Mouse (Mus musculus): ENCODE measurements around the gene Lrsam1. TPM values are rescaled to one million over a fixed set of nuclear protein-coding genes. Genes with fewer than 3 reads are reported as not detected.

Lrsam1 gene
- total and polyA plus RNA-seq, 2 experiments from 2014 or later, result 5.4 to 12.0 TPM

GRCm38 (mm10) chr2:32928947-32929829 lies 32.2 kb downstream of the Lrsam1 start:
- no peaks in the 10 kb centered on the region for H3K4me1 ChIP-seq (ENCODE audit: control insufficient read depth, insufficient read depth)
- ATAC-seq (ENCODE audit: insufficient read depth, low read depth), result no peak
- H3K36me3 ChIP-seq (replicated peaks; ENCODE audit: control insufficient read depth, insufficient read depth, low read length), result peaks cover 41% of the 10 kb centered on the region
- TF ChIP-seq CTCF (IDR thresholded peaks at IDR 0.05; ENCODE audit: low read depth), result no peak
- TF ChIP-seq EP300 (IDR thresholded peaks at IDR 0.05; ENCODE audit: low read depth), result no peak
- no peak overlapping the region for H3K9ac ChIP-seq (replicated peaks; ENCODE audit: low read depth, low read length)
- H3K27me3 ChIP-seq (ENCODE audit: control insufficient read depth, insufficient read depth, low read length), result no peaks in the 10 kb centered on the region
- no peak overlapping the region for H3K4me2 ChIP-seq (ENCODE audit: low read depth, low read length)
- no peak overlapping the region for H3K27ac ChIP-seq (ENCODE audit: low read depth)
- H3K4me3 ChIP-seq (ENCODE audit: low read depth, low read length), result no peak overlapping the region
- H3K9me3 ChIP-seq (replicated peaks; ENCODE audit: control insufficient read depth, low read length), result no peaks in the 10 kb centered on the region
- no peak for DNase-seq (ENCODE audit: low spot score)
- 86% methylated on average over 19 of the region's 19 CpGs for WGBS

GRCm38 (mm10) chr2:32928235-32928946 lies 33.0 kb downstream of the Lrsam1 start:
- 25% methylated on average over 10 of the region's 10 CpGs for WGBS
- H3K4me2 ChIP-seq (ENCODE audit: low read depth, low read length), result no peak overlapping the region
- DNase-seq (ENCODE audit: low spot score), result peak; percentile 74
- H3K36me3 ChIP-seq (replicated peaks; ENCODE audit: control insufficient read depth, insufficient read depth, low read length), result peaks cover 45% of the 10 kb centered on the region
- no peak overlapping the region for H3K4me3 ChIP-seq (ENCODE audit: low read depth, low read length)
- no peaks in the 10 kb centered on the region for H3K9me3 ChIP-seq (replicated peaks; ENCODE audit: control insufficient read depth, low read length)
- H3K27ac ChIP-seq (ENCODE audit: low read depth), result no peak overlapping the region
- no peak overlapping the region for H3K9ac ChIP-seq (replicated peaks; ENCODE audit: low read depth, low read length)
- no peaks in the 10 kb centered on the region for H3K4me1 ChIP-seq (ENCODE audit: control insufficient read depth, insufficient read depth)
- TF ChIP-seq CTCF (IDR thresholded peaks at IDR 0.05; ENCODE audit: low read depth), result peak; percentile 97
- TF ChIP-seq EP300 (IDR thresholded peaks at IDR 0.05; ENCODE audit: low read depth), result no peak
- peak; percentile 73 for ATAC-seq (ENCODE audit: insufficient read depth, low read depth)
- H3K27me3 ChIP-seq (ENCODE audit: control insufficient read depth, insufficient read depth, low read length), result no peaks in the 10 kb centered on the region

GRCm38 (mm10) chr2:32927624-32928234 lies 33.7 kb downstream of the Lrsam1 start:
- H3K9me3 ChIP-seq (replicated peaks; ENCODE audit: control insufficient read depth, low read length), result no peaks in the 10 kb centered on the region
- H3K4me3 ChIP-seq (ENCODE audit: low read depth, low read length), result no peak overlapping the region
- no peak for TF ChIP-seq EP300 (IDR thresholded peaks at IDR 0.05; ENCODE audit: low read depth)
- no peak for TF ChIP-seq CTCF (IDR thresholded peaks at IDR 0.05; ENCODE audit: low read depth)
- H3K4me2 ChIP-seq (ENCODE audit: low read depth, low read length), result no peak overlapping the region
- no peak for DNase-seq (ENCODE audit: low spot score)
- 74% methylated on average over 15 of the region's 15 CpGs for WGBS
- no peak for ATAC-seq (ENCODE audit: insufficient read depth, low read depth)
- H3K27ac ChIP-seq (ENCODE audit: low read depth), result 0 out of 2 replicates have a peak overlapping the region, but pooled peaks have one; percentile 35
- no peaks in the 10 kb centered on the region for H3K27me3 ChIP-seq (ENCODE audit: control insufficient read depth, insufficient read depth, low read length)
- H3K36me3 ChIP-seq (replicated peaks; ENCODE audit: control insufficient read depth, insufficient read depth, low read length), result peaks cover 46% of the 10 kb centered on the region
- no peak overlapping the region; the same call in 1 of the 2 replicates for H3K9ac ChIP-seq (replicated peaks; ENCODE audit: low read depth, low read length)
- no peaks in the 10 kb centered on the region for H3K4me1 ChIP-seq (ENCODE audit: control insufficient read depth, insufficient read depth)

GRCm38 (mm10) chr2:32926330-32927075 lies 34.9 kb downstream of the Lrsam1 start:
- H3K4me2 ChIP-seq (ENCODE audit: low read depth, low read length), result no peak overlapping the region
- no peak for DNase-seq (ENCODE audit: low spot score)
- 91% methylated on average over 11 of the region's 12 CpGs for WGBS
- no peaks in the 10 kb centered on the region for H3K4me1 ChIP-seq (ENCODE audit: control insufficient read depth, insufficient read depth)
- peaks cover 58% of the 10 kb centered on the region for H3K36me3 ChIP-seq (replicated peaks; ENCODE audit: control insufficient read depth, insufficient read depth, low read length)
- no peak for ATAC-seq (ENCODE audit: insufficient read depth, low read depth)
- TF ChIP-seq CTCF (IDR thresholded peaks at IDR 0.05; ENCODE audit: low read depth) (no peak), EP300 (IDR thresholded peaks at IDR 0.05; ENCODE audit: low read depth) (no peak)
- H3K4me3 ChIP-seq (ENCODE audit: low read depth, low read length), result no peak overlapping the region
- H3K9ac ChIP-seq (replicated peaks; ENCODE audit: low read depth, low read length), result no peak overlapping the region
- no peaks in the 10 kb centered on the region for H3K9me3 ChIP-seq (replicated peaks; ENCODE audit: control insufficient read depth, low read length)
- no peaks in the 10 kb centered on the region for H3K27me3 ChIP-seq (ENCODE audit: control insufficient read depth, insufficient read depth, low read length)
- no peak overlapping the region for H3K27ac ChIP-seq (ENCODE audit: low read depth)

- TF ChIP-seq CTCF (IDR thresholded peaks at IDR 0.05; ENCODE audit: low read depth) (no peak), EP300 (IDR thresholded peaks at IDR 0.05; ENCODE audit: low read depth) (no peak)
- Histone ChIP-seq H3K27ac (ENCODE audit: low read depth) (no peak overlapping the region), H3K4me1 (ENCODE audit: control insufficient read depth, insufficient read depth) (no peaks in the 10 kb centered on the region), H3K4me3 (ENCODE audit: low read depth, low read length) (no peak overlapping the region), H3K4me2 (ENCODE audit: low read depth, low read length) (no peak overlapping the region), H3K9me3 (replicated peaks; ENCODE audit: control insufficient read depth, low read length) (no peaks in the 10 kb centered on the region), H3K9ac (replicated peaks; ENCODE audit: low read depth, low read length) (no peak overlapping the region), H3K27me3 (ENCODE audit: control insufficient read depth, insufficient read depth, low read length) (no peaks in the 10 kb centered on the region), H3K36me3 (replicated peaks; ENCODE audit: control insufficient read depth, insufficient read depth, low read length) (peaks cover 77% of the 10 kb centered on the region)
- DNase-seq (ENCODE audit: low spot score) (no peak), ATAC-seq (ENCODE audit: insufficient read depth, low read depth) (no peak)
- 70% methylated on average over 10 of the region's 10 CpGs for WGBS
Measured at GRCm38 (mm10) chr2:32924306-32924844, 37.0 kb downstream of the Lrsam1 start.

Data from heart, postnatal 0 days (tissue).